Mouse (Mus musculus) layer of hippocampus, postnatal 14 days (tissue): ENCODE results near the gene Lrr1. TPM values are rescaled to one million over a fixed set of nuclear protein-coding genes. Genes with fewer than 3 reads are reported as not detected.
"Not testable (repeated sequence)": the region's sequence is repeated elsewhere in the genome, so short reads cannot be mapped to it uniquely, and the experiment has no call there.

Source experiments
- DNase-seq, 2 experiments: peaks; one replicate each; pipeline ENCODE4 v3.0.0; 2021 to 2022; ENCODE audit warnings: low spot score in 2 of 2, mixed read lengths in 1 of 2
- total RNA-seq, 2 experiments: library from RNA; stranded (reverse); gene quantifications; 2 replicates each; pipeline ENCODE4 v1.2.3; 2021

The Lrr1 gene
- total RNA-seq, 2 experiments from 2014 or later, result 0.65 to 1.3 TPM

- DNase-seq, result not testable (repeated sequence)
Observed at GRCm38 (mm10) chr12:69163586-69163985, 5.0 kb upstream of the Lrr1 start.

GRCm38 (mm10) chr12:69164904-69165303, 3.7 kb upstream of the Lrr1 start:
- no peak for DNase-seq

GRCm38 (mm10) chr12:69166861-69167581, 1.6 kb upstream of the Lrr1 start:
- DNase-seq, result not testable (repeated sequence)

GRCm38 (mm10) chr12:69167656-69168460, 756 bp upstream of the Lrr1 start:
- DNase-seq, result no peak

GRCm38 (mm10) chr12:69171307-69171706, 2.7 kb downstream of the Lrr1 start:
- no peak for DNase-seq

GRCm38 (mm10) chr12:69175975-69176374, 7.4 kb downstream of the Lrr1 start:
- DNase-seq, result no peak

GRCm38 (mm10) chr12:69177526-69177925, 8.9 kb downstream of the Lrr1 start:
- DNase-seq, result no peak

GRCm38 (mm10) chr12:69179371-69179770, 10.8 kb downstream of the Lrr1 start:
- no peak for DNase-seq

- DNase-seq, result no peak
Observed at GRCm38 (mm10) chr12:69181800-69182199, 13.2 kb downstream of the Lrr1 start.

- peak; percentile 99 for DNase-seq
Observed at GRCm38 (mm10) chr12:69183583-69184308, 15.1 kb downstream of the Lrr1 start, which contains the start of the genes Rpl36al and Mgat2. TSS of gene Rpl36al (minus strand) at chr12:69184083. TSS of gene Mgat2 (plus strand) at chr12:69184157.

GRCm38 (mm10) chr12:69184342-69185295, 16.0 kb downstream of the Lrr1 start:
- peak in 1 of 2 experiments; percentile 47 for DNase-seq

GRCm38 (mm10) chr12:69185371-69185770, 16.8 kb downstream of the Lrr1 start:
- no peak for DNase-seq

GRCm38 (mm10) chr12:69186811-69187471, 18.3 kb downstream of the Lrr1 start:
- DNase-seq, result no peak

- no peak for DNase-seq
Observed at GRCm38 (mm10) chr12:69190074-69190473, 21.5 kb downstream of the Lrr1 start.

- no peak for DNase-seq
Observed at GRCm38 (mm10) chr12:69190522-69190921, 21.9 kb downstream of the Lrr1 start.

- DNase-seq, result no peak
Observed at GRCm38 (mm10) chr12:69191396-69191795, 22.8 kb downstream of the Lrr1 start.

GRCm38 (mm10) chr12:69192637-69193036, 24.0 kb downstream of the Lrr1 start:
- DNase-seq, result no peak

GRCm38 (mm10) chr12:69196444-69197377, 28.1 kb downstream of the Lrr1 start, which contains the start of gene Gm49383:
TSS of gene Gm49383 (minus strand) at chr12:69197104.
- DNase-seq, result peak; percentile 64 to 66
